Mouse (Mus musculus) layer of hippocampus, postnatal 36 days (tissue): ENCODE measurements around the gene Gm21797. TPM values are rescaled to one million over a fixed set of nuclear protein-coding genes. Genes with fewer than 3 reads are reported as not detected.
"Not testable (repeated sequence)": the region's sequence is repeated elsewhere in the genome, so short reads cannot be mapped to it uniquely, and the experiment has no call there.

Experiments
- DNase-seq, 2 experiments: peaks; one replicate each; pipeline ENCODE4 v3.0.0; 2022
- total RNA-seq, 2 experiments: library from RNA; stranded (reverse); gene quantifications; 2 replicates each; pipeline ENCODE4 v1.2.3; 2021

Gm21797 gene
- not detected for total RNA-seq

GRCm38 (mm10) chrY:40775665-40776064 is at the start of gene Gm21797:
TSS of gene Gm21797 (minus strand) at chrY:40775765.
- not testable (repeated sequence) for DNase-seq

GRCm38 (mm10) chrY:40804614-40805013 is 29.0 kb upstream of the Gm21797 start, which contains the start of gene Gm20795:
TSS of gene Gm20795 (plus strand) at chrY:40804914.
- not testable (repeated sequence) for DNase-seq

Other genes starting within 250 kb of the Gm21797 start
- gene Gm21852, start 123.8 kb downstream of the Gm21797 start, total RNA-seq, result not detected
- not detected for gene Gm20795, start 29.1 kb upstream of the Gm21797 start, total RNA-seq